Mouse (Mus musculus): ENCODE results near the gene Slc16a1. TPM values are rescaled to one million over a fixed set of nuclear protein-coding genes. Genes with fewer than 3 reads are reported as not detected.

Slc16a1 gene
- total and polyA plus RNA-seq, 2 experiments from 2014 or later, result 104 to 213 TPM

DNA sequence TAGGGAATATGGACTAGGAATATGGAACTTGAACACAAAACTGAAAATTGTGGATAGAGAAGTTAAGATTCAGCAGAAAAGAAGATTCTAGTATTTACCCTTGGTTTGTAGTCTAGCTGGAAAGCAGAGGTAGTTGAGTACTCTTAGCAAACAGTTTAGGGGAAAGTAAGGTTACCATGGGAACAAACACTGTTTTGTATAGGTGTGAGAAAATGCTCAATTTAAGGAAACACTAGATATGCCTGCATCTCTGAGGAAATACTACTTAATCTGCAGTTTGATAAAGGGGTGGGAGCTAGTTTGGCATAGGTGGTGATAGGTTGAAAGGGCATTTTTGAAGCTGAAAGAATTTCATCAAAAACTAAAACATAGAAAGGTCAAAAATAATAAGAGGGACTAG is 2.4 kb downstream of the Slc16a1 start:
- no peaks in the 10 kb centered on the region for H3K9me3 ChIP-seq (replicated peaks; ENCODE audit: control insufficient read depth, low read length)
- H3K4me1 ChIP-seq (ENCODE audit: control insufficient read depth, insufficient read depth), result peaks cover 8% of the 10 kb centered on the region; the same call in 1 of the 2 replicates
- H3K9ac ChIP-seq (replicated peaks; ENCODE audit: low read depth, low read length), result peak overlapping the region; percentile 99; the same call in 1 of the 2 replicates
- peak overlapping the region; percentile 94 for H3K4me2 ChIP-seq (ENCODE audit: low read depth, low read length)
- no peaks in the 10 kb centered on the region for H3K36me3 ChIP-seq (replicated peaks; ENCODE audit: control insufficient read depth, insufficient read depth, low read length)
- DNase-seq (ENCODE audit: low spot score) (no peak), ATAC-seq (ENCODE audit: insufficient read depth, low read depth) (no peak)
- H3K4me3 ChIP-seq (ENCODE audit: low read depth, low read length), result peak overlapping the region; percentile 99
- TF ChIP-seq EP300 (IDR thresholded peaks at IDR 0.05; ENCODE audit: low read depth) (no peak), CTCF (IDR thresholded peaks at IDR 0.05; ENCODE audit: low read depth) (no peak)
- H3K27ac ChIP-seq (ENCODE audit: low read depth), result no peak overlapping the region; the same call in 1 of the 2 replicates
- H3K27me3 ChIP-seq (ENCODE audit: control insufficient read depth, insufficient read depth, low read length), result no peaks in the 10 kb centered on the region

GRCm38 (mm10) chr3:104641313-104641712 is 2.8 kb downstream of the Slc16a1 start:
- H3K36me3 ChIP-seq (replicated peaks; ENCODE audit: control insufficient read depth, insufficient read depth, low read length), result no peaks in the 10 kb centered on the region
- peak overlapping the region; percentile 94 for H3K4me2 ChIP-seq (ENCODE audit: low read depth, low read length)
- DNase-seq (ENCODE audit: low spot score), result no peak
- no peak for TF ChIP-seq EP300 (IDR thresholded peaks at IDR 0.05; ENCODE audit: low read depth)
- no peak for TF ChIP-seq CTCF (IDR thresholded peaks at IDR 0.05; ENCODE audit: low read depth)
- H3K9ac ChIP-seq (replicated peaks; ENCODE audit: low read depth, low read length), result no peak overlapping the region
- peak overlapping the region; percentile 99 for H3K4me3 ChIP-seq (ENCODE audit: low read depth, low read length)
- H3K27me3 ChIP-seq (ENCODE audit: control insufficient read depth, insufficient read depth, low read length), result no peaks in the 10 kb centered on the region
- peaks cover 8% of the 10 kb centered on the region; the same call in 1 of the 2 replicates for H3K4me1 ChIP-seq (ENCODE audit: control insufficient read depth, insufficient read depth)
- ATAC-seq (ENCODE audit: insufficient read depth, low read depth), result no peak
- WGBS, result 23% methylated on average over 1 of the region's 1 CpGs
- H3K27ac ChIP-seq (ENCODE audit: low read depth), result no peak overlapping the region
- H3K9me3 ChIP-seq (replicated peaks; ENCODE audit: control insufficient read depth, low read length), result no peaks in the 10 kb centered on the region

GRCm38 (mm10) chr3:104643113-104643512 is 4.6 kb downstream of the Slc16a1 start:
- H3K9me3 ChIP-seq (replicated peaks; ENCODE audit: control insufficient read depth, low read length), result no peaks in the 10 kb centered on the region
- 45% methylated on average over 4 of the region's 4 CpGs for WGBS
- ATAC-seq (ENCODE audit: insufficient read depth, low read depth) (no peak), DNase-seq (ENCODE audit: low spot score) (no peak)
- H3K36me3 ChIP-seq (replicated peaks; ENCODE audit: control insufficient read depth, insufficient read depth, low read length), result no peaks in the 10 kb centered on the region
- H3K4me2 ChIP-seq (ENCODE audit: low read depth, low read length), result 0 out of 2 replicates have a peak overlapping the region, but pooled peaks have one; percentile 38
- H3K27me3 ChIP-seq (ENCODE audit: control insufficient read depth, insufficient read depth, low read length), result no peaks in the 10 kb centered on the region
- H3K27ac ChIP-seq (ENCODE audit: low read depth), result no peak overlapping the region
- peaks cover 14% of the 10 kb centered on the region for H3K4me1 ChIP-seq (ENCODE audit: control insufficient read depth, insufficient read depth)
- TF ChIP-seq CTCF (IDR thresholded peaks at IDR 0.05; ENCODE audit: low read depth), result no peak
- no peak for TF ChIP-seq EP300 (IDR thresholded peaks at IDR 0.05; ENCODE audit: low read depth)
- H3K4me3 ChIP-seq (ENCODE audit: low read depth, low read length), result no peak overlapping the region
- H3K9ac ChIP-seq (replicated peaks; ENCODE audit: low read depth, low read length), result no peak overlapping the region

DNA sequence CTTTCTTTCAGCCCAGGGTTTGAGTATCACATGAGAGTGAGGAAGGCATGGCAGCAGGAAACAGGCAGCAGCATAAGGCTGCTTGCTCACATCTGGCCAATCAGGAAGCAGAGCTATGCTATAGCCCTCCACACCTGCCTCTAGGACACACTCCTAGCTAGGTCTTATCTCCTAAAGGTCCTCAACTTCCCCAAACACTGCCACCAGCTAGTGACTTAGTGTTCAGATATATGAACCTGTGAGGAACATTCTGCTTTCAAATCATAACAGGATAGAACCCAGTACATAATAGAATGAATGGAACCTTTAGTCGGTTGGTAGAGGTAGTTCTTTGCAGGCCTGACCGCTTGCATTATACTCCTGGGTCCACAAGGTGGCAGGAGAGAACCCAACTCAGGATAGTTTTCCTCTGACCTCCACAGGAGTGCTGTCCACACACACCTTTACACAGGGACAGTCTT is 5.4 kb downstream of the Slc16a1 start:
- Histone ChIP-seq H3K4me3 (ENCODE audit: low read depth, low read length) (no peak overlapping the region), H3K9me3 (replicated peaks; ENCODE audit: control insufficient read depth, low read length) (no peaks in the 10 kb centered on the region), H3K4me1 (ENCODE audit: control insufficient read depth, insufficient read depth) (peaks cover 14% of the 10 kb centered on the region), H3K27ac (ENCODE audit: low read depth) (no peak overlapping the region), H3K9ac (replicated peaks; ENCODE audit: low read depth, low read length) (no peak overlapping the region), H3K27me3 (ENCODE audit: control insufficient read depth, insufficient read depth, low read length) (no peaks in the 10 kb centered on the region), H3K36me3 (replicated peaks; ENCODE audit: control insufficient read depth, insufficient read depth, low read length) (no peaks in the 10 kb centered on the region), H3K4me2 (ENCODE audit: low read depth, low read length) (no peak overlapping the region)
- ATAC-seq (ENCODE audit: insufficient read depth, low read depth) (peak; percentile 56; the same call in 1 of the 2 replicates), DNase-seq (ENCODE audit: low spot score) (peak; percentile 71)
- TF ChIP-seq CTCF (IDR thresholded peaks at IDR 0.05; ENCODE audit: low read depth) (peak; percentile 80), EP300 (IDR thresholded peaks at IDR 0.05; ENCODE audit: low read depth) (no peak)
- 5% methylated on average over 2 of the region's 2 CpGs for WGBS

DNA sequence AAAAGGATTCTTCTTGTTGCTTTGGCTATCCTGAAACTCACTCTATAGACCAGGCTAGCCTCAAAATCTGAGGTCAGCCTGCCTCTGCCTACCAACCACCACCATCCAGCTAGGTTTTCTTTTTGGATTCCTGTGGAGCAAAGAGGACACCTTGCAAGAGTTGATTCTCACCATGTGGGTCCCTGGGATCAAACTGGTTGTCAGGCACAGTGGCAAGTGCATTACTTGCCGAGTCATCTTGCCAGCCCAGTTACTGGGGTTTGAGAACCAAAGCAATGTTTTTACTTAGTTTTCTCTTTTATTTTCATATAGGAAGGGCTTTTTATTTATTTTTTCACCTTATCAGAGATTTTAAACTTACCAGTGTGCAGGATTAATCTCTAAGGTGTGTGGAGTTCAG is 5.9 kb downstream of the Slc16a1 start:
- Histone ChIP-seq H3K27me3 (ENCODE audit: control insufficient read depth, insufficient read depth, low read length) (no peaks in the 10 kb centered on the region), H3K36me3 (replicated peaks; ENCODE audit: control insufficient read depth, insufficient read depth, low read length) (no peaks in the 10 kb centered on the region), H3K4me2 (ENCODE audit: low read depth, low read length) (no peak overlapping the region), H3K9me3 (replicated peaks; ENCODE audit: control insufficient read depth, low read length) (no peaks in the 10 kb centered on the region), H3K4me3 (ENCODE audit: low read depth, low read length) (no peak overlapping the region), H3K4me1 (ENCODE audit: control insufficient read depth, insufficient read depth) (peaks cover 14% of the 10 kb centered on the region), H3K9ac (replicated peaks; ENCODE audit: low read depth, low read length) (no peak overlapping the region), H3K27ac (ENCODE audit: low read depth) (no peak overlapping the region)
- 77% methylated on average over 1 of the region's 1 CpGs for WGBS
- no peak for TF ChIP-seq CTCF (IDR thresholded peaks at IDR 0.05; ENCODE audit: low read depth)
- TF ChIP-seq EP300 (IDR thresholded peaks at IDR 0.05; ENCODE audit: low read depth), result no peak
- DNase-seq (ENCODE audit: low spot score) (no peak), ATAC-seq (ENCODE audit: insufficient read depth, low read depth) (no peak)

DNA sequence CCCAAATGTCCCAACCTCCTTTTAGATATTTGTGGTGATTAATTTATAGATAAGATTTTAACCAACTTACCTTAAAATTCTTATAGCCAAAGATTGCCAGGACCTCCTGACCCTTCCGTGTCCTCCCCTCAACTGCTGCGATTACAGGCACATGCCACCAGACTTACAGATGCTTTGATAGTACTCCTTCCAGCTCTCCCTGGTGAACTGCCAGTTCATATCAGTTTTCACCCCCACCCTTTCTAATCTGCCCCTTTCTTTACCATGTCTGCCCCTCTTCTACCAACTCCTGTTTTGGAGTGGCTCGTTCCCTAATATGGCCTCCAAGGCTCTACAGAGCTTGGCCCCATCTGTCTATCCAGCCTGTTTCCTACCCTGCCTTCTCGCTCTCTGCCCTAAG is 15.8 kb downstream of the Slc16a1 start:
- DNase-seq (ENCODE audit: low spot score), result no peak
- no peak for ATAC-seq (ENCODE audit: insufficient read depth, low read depth)
- no peak overlapping the region for H3K4me2 ChIP-seq (ENCODE audit: low read depth, low read length)
- H3K9ac ChIP-seq (replicated peaks; ENCODE audit: low read depth, low read length), result no peak overlapping the region
- peak overlapping the region; percentile 51; the same call in 1 of the 2 replicates for H3K27ac ChIP-seq (ENCODE audit: low read depth)
- peaks cover 65% of the 10 kb centered on the region for H3K36me3 ChIP-seq (replicated peaks; ENCODE audit: control insufficient read depth, insufficient read depth, low read length)
- H3K27me3 ChIP-seq (ENCODE audit: control insufficient read depth, insufficient read depth, low read length), result no peaks in the 10 kb centered on the region
- H3K9me3 ChIP-seq (replicated peaks; ENCODE audit: control insufficient read depth, low read length), result no peaks in the 10 kb centered on the region
- peaks cover 22% of the 10 kb centered on the region for H3K4me1 ChIP-seq (ENCODE audit: control insufficient read depth, insufficient read depth)
- 46% methylated on average over 4 of the region's 4 CpGs for WGBS
- no peak for TF ChIP-seq EP300 (IDR thresholded peaks at IDR 0.05; ENCODE audit: low read depth)
- no peak for TF ChIP-seq CTCF (IDR thresholded peaks at IDR 0.05; ENCODE audit: low read depth)
- no peak overlapping the region for H3K4me3 ChIP-seq (ENCODE audit: low read depth, low read length)
